Mouse (Mus musculus): ENCODE measurements at regions not wholly inside any gene's neighbourhood (a gene's known extent, or its start where the extent isn't known, plus 50 kb on each side); places are given as distances from the start of the nearest gene placed in this dataset.

DNA sequence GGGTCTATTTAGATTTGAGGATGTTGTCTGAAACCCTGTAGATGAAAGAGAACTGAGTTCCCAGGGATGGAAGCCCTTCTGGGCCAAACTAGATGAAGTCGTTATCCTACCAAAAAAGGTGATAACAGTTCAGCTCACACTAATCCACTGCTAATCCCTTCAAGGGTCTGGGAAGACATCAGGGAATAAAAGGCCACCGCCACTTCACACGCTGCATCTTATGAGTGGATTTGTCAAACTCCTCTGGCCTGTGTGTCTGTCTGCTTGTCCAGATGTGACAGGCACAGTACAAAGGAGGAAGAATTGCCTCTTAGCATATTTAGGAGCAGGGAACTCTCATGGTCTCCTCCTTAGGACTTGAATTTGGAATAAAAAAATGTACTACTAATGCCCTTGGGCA lies 171.2 kb upstream of the Tshz3 start:
- no peaks in the 10 kb centered on the region for H3K4me1 ChIP-seq (replicated peaks; ENCODE audit: control insufficient read depth, insufficient read depth, low read length)
- H3K27ac ChIP-seq (ENCODE audit: low read depth, low read length), result no peak overlapping the region
- H3K9ac ChIP-seq (ENCODE audit: low read depth, low read length), result no peak overlapping the region
- H3K4me3 ChIP-seq (ENCODE audit: low read depth, low read length), result no peak overlapping the region
- 59% methylated on average over 3 of the region's 3 CpGs for WGBS
- H3K4me2 ChIP-seq, result no peak overlapping the region
- ATAC-seq (replicated peaks; ENCODE audit: low FRiP score) (no peak), DNase-seq (ENCODE audit: low spot score) (no peak)
- H3K27me3 ChIP-seq (replicated peaks; ENCODE audit: control insufficient read depth, insufficient read depth, low read length), result no peaks in the 10 kb centered on the region
- H3K36me3 ChIP-seq (ENCODE audit: control insufficient read depth, insufficient read depth, low read length), result no peaks in the 10 kb centered on the region
- H3K9me3 ChIP-seq (ENCODE audit: control insufficient read depth, low read length), result no peaks in the 10 kb centered on the region

DNA sequence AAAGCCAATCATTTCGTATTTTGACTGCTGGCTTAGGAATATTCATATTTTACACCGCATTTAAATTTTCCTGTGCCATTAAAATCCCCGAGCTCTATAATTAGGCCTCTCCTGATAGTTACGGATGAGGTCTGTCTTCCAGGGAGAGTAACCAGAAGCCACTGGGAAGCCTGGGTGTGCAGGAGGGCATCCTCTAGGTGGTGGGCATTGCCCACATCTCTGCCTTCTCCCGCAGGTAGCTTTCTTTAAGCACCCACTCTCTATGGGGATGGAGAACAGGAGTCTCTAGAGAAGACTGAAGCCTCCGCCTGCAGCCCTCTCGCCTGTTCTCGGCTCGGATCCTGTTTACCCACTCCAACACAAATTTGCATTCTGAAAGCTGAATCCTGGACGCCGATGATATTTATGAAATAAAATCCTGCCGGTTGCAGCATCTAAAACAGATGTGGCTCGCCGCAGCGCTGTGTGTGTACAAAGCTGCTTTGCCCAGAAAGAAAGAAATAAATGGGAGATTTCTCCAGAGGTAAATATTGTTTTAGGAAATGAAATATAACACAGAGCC lies 168.3 kb upstream of the Tshz3 start:
- ATAC-seq (replicated peaks; ENCODE audit: low FRiP score) (no peak), DNase-seq (ENCODE audit: low spot score) (no peak)
- no peak overlapping the region for H3K4me2 ChIP-seq
- no peaks in the 10 kb centered on the region for H3K4me1 ChIP-seq (replicated peaks; ENCODE audit: control insufficient read depth, insufficient read depth, low read length)
- no peaks in the 10 kb centered on the region for H3K36me3 ChIP-seq (ENCODE audit: control insufficient read depth, insufficient read depth, low read length)
- 82% methylated on average over 15 of the region's 15 CpGs for WGBS
- no peak overlapping the region for H3K9ac ChIP-seq (ENCODE audit: low read depth, low read length)
- no peak overlapping the region for H3K4me3 ChIP-seq (ENCODE audit: low read depth, low read length)
- H3K9me3 ChIP-seq (ENCODE audit: control insufficient read depth, low read length), result no peaks in the 10 kb centered on the region
- no peak overlapping the region for H3K27ac ChIP-seq (ENCODE audit: low read depth, low read length)
- no peaks in the 10 kb centered on the region for H3K27me3 ChIP-seq (replicated peaks; ENCODE audit: control insufficient read depth, insufficient read depth, low read length)

- no peaks in the 10 kb centered on the region for H3K9me3 ChIP-seq (ENCODE audit: control insufficient read depth, low read length)
- no peaks in the 10 kb centered on the region for H3K27me3 ChIP-seq (replicated peaks; ENCODE audit: control insufficient read depth, insufficient read depth, low read length)
- WGBS, result 79% methylated on average over 1 of the region's 1 CpGs
Measured at GRCm38 (mm10) chr7:36531559-36531958, 166.4 kb upstream of the Tshz3 start.

DNA sequence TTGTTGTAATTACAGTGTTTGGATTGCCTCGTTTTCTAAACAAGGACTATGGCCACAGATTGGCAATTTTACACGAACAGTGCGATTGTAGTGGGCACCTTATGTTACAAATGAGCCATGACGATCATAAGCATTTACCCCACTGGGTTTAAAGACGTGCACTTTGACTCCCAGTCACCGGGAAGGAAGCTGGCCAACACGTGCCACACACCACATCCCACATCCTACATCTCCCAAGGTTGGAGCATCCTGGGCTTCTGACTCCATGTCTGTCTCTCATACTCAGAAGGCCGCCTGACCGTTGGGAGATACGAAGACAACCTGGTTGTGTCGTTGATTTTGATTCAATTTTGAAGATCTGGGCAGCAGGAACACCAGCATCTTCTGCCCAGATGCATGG lies 159.8 kb upstream of the Tshz3 start:
- Histone ChIP-seq H3K27me3 (replicated peaks; ENCODE audit: control insufficient read depth, insufficient read depth, low read length) (no peaks in the 10 kb centered on the region), H3K4me2 (no peak overlapping the region), H3K9me3 (ENCODE audit: control insufficient read depth, low read length) (no peaks in the 10 kb centered on the region), H3K4me1 (replicated peaks; ENCODE audit: control insufficient read depth, insufficient read depth, low read length) (no peaks in the 10 kb centered on the region), H3K36me3 (ENCODE audit: control insufficient read depth, insufficient read depth, low read length) (no peaks in the 10 kb centered on the region), H3K4me3 (ENCODE audit: low read depth, low read length) (no peak overlapping the region), H3K27ac (ENCODE audit: low read depth, low read length) (no peak overlapping the region), H3K9ac (ENCODE audit: low read depth, low read length) (no peak overlapping the region)
- DNase-seq (ENCODE audit: low spot score), result no peak
- no peak for ATAC-seq (replicated peaks; ENCODE audit: low FRiP score)
- WGBS, result 83% methylated on average over 11 of the region's 11 CpGs

More at GRCm38 (mm10) chr7:36531559-36531958, 166.4 kb upstream of the Tshz3 start:
- H3K27ac ChIP-seq (ENCODE audit: low read depth, low read length), result no peak overlapping the region
- ATAC-seq (replicated peaks; ENCODE audit: low FRiP score) (no peak), DNase-seq (ENCODE audit: low spot score) (no peak)
- no peak overlapping the region for H3K9ac ChIP-seq (ENCODE audit: low read depth, low read length)
- no peak overlapping the region for H3K4me2 ChIP-seq
- no peaks in the 10 kb centered on the region for H3K36me3 ChIP-seq (ENCODE audit: control insufficient read depth, insufficient read depth, low read length)
- H3K4me3 ChIP-seq (ENCODE audit: low read depth, low read length), result no peak overlapping the region
- H3K4me1 ChIP-seq (replicated peaks; ENCODE audit: control insufficient read depth, insufficient read depth, low read length), result no peaks in the 10 kb centered on the region

DNA sequence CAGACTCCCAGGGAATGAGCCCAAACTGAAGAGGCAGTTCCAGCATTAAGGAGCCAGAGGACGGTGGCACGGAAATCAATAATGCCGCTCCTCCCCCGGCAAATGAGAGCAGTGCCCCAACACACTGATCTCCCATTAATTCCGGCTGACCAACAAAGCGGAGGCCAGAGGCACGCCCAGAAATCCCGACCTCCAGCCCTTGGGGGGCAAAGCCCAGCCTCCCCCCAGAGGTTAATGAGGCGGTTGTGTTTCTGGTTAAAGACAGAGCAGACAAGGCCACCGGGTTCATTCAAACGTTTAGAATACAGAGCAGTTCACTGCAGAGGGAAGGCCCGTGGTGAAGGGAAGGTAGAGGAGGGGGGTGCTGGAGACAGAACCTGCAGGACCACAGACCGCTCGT lies 149.9 kb upstream of the Tshz3 start:
- H3K9me3 ChIP-seq (ENCODE audit: control insufficient read depth, low read length), result no peaks in the 10 kb centered on the region
- H3K27me3 ChIP-seq (replicated peaks; ENCODE audit: control insufficient read depth, insufficient read depth, low read length), result no peaks in the 10 kb centered on the region
- WGBS, result 63% methylated on average over 14 of the region's 14 CpGs
- H3K4me1 ChIP-seq (replicated peaks; ENCODE audit: control insufficient read depth, insufficient read depth, low read length), result no peaks in the 10 kb centered on the region
- H3K27ac ChIP-seq (ENCODE audit: low read depth, low read length), result no peak overlapping the region
- H3K4me3 ChIP-seq (ENCODE audit: low read depth, low read length), result no peak overlapping the region
- ATAC-seq (replicated peaks; ENCODE audit: low FRiP score) (no peak), DNase-seq (ENCODE audit: low spot score) (no peak)
- no peak overlapping the region for H3K9ac ChIP-seq (ENCODE audit: low read depth, low read length)
- H3K4me2 ChIP-seq, result no peak overlapping the region
- no peaks in the 10 kb centered on the region for H3K36me3 ChIP-seq (ENCODE audit: control insufficient read depth, insufficient read depth, low read length)

DNA sequence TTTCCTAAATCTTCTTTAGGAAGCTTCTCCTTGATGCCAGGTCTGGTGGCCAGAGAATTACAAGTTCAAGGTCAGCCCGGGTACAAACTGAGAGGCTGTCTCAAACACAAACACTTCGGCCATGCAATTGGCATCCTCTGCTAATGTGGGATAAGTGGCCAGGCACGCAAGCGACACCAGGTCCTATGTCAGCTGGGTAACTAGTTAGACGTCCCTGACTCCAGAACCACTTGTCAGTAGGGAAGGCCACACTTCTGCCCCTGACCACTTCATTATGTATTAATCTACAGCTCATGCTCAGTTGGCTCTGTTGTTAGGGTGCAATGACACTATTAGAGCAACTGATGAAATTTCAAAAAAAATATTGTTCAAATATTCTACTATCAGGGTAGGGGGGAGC lies 149.5 kb upstream of the Tshz3 start:
- Histone ChIP-seq H3K27ac (ENCODE audit: low read depth, low read length) (no peak overlapping the region), H3K27me3 (replicated peaks; ENCODE audit: control insufficient read depth, insufficient read depth, low read length) (no peaks in the 10 kb centered on the region), H3K4me2 (no peak overlapping the region), H3K9ac (ENCODE audit: low read depth, low read length) (no peak overlapping the region), H3K4me1 (replicated peaks; ENCODE audit: control insufficient read depth, insufficient read depth, low read length) (no peaks in the 10 kb centered on the region), H3K36me3 (ENCODE audit: control insufficient read depth, insufficient read depth, low read length) (no peaks in the 10 kb centered on the region), H3K4me3 (ENCODE audit: low read depth, low read length) (no peak overlapping the region), H3K9me3 (ENCODE audit: control insufficient read depth, low read length) (no peaks in the 10 kb centered on the region)
- 77% methylated on average over 5 of the region's 5 CpGs for WGBS
- ATAC-seq (replicated peaks; ENCODE audit: low FRiP score), result no peak
- no peak for DNase-seq (ENCODE audit: low spot score)

- 82% methylated on average over 2 of the region's 2 CpGs for WGBS
- ATAC-seq (replicated peaks; ENCODE audit: low FRiP score) (no peak), DNase-seq (ENCODE audit: low spot score) (no peak)
- no peak overlapping the region for H3K9ac ChIP-seq (ENCODE audit: low read depth, low read length)
- H3K9me3 ChIP-seq (ENCODE audit: control insufficient read depth, low read length), result no peaks in the 10 kb centered on the region
- no peak overlapping the region for H3K27ac ChIP-seq (ENCODE audit: low read depth, low read length)
- no peak overlapping the region for H3K4me3 ChIP-seq (ENCODE audit: low read depth, low read length)
- no peak overlapping the region for H3K4me2 ChIP-seq
- H3K4me1 ChIP-seq (replicated peaks; ENCODE audit: control insufficient read depth, insufficient read depth, low read length), result no peaks in the 10 kb centered on the region
- no peaks in the 10 kb centered on the region for H3K27me3 ChIP-seq (replicated peaks; ENCODE audit: control insufficient read depth, insufficient read depth, low read length)
- no peaks in the 10 kb centered on the region for H3K36me3 ChIP-seq (ENCODE audit: control insufficient read depth, insufficient read depth, low read length)
Measured at GRCm38 (mm10) chr7:36571061-36571460, 126.9 kb upstream of the Tshz3 start.

DNA sequence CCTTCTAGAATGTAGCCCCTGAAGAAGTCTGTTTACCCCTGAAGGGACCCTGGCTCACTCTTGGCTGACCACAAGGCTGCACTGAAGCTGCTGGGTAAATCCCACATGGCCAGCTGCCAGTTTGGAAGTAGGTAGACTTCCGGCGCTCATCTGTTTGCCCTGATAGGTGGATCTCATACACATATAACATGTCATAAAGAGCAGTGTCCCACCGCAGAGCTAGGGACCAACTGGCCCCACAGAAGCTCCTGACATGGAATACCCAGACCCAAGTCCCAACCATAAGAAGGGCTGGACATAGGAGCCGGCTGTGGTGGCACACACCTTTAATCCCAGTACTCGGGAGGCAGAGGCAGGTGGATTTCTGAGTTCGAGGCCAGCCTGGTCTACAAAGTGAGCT lies 115.8 kb upstream of the Tshz3 start:
- no peaks in the 10 kb centered on the region for H3K4me1 ChIP-seq (replicated peaks; ENCODE audit: control insufficient read depth, insufficient read depth, low read length)
- H3K36me3 ChIP-seq (ENCODE audit: control insufficient read depth, insufficient read depth, low read length), result no peaks in the 10 kb centered on the region
- ATAC-seq (replicated peaks; ENCODE audit: low FRiP score) (no peak), DNase-seq (ENCODE audit: low spot score) (no peak)
- no peaks in the 10 kb centered on the region for H3K9me3 ChIP-seq (ENCODE audit: control insufficient read depth, low read length)
- no peak overlapping the region for H3K27ac ChIP-seq (ENCODE audit: low read depth, low read length)
- 87% methylated on average over 6 of the region's 6 CpGs for WGBS
- no peak overlapping the region for H3K4me3 ChIP-seq (ENCODE audit: low read depth, low read length)
- no peaks in the 10 kb centered on the region for H3K27me3 ChIP-seq (replicated peaks; ENCODE audit: control insufficient read depth, insufficient read depth, low read length)
- no peak overlapping the region for H3K4me2 ChIP-seq
- H3K9ac ChIP-seq (ENCODE audit: low read depth, low read length), result no peak overlapping the region

GRCm38 (mm10) chr7:36585014-36585413 lies 112.9 kb upstream of the Tshz3 start:
- no peak for DNase-seq (ENCODE audit: low spot score)
- Histone ChIP-seq H3K9me3 (ENCODE audit: control insufficient read depth, low read length) (no peaks in the 10 kb centered on the region), H3K36me3 (ENCODE audit: control insufficient read depth, insufficient read depth, low read length) (no peaks in the 10 kb centered on the region), H3K4me3 (ENCODE audit: low read depth, low read length) (no peak overlapping the region), H3K27me3 (replicated peaks; ENCODE audit: control insufficient read depth, insufficient read depth, low read length) (no peaks in the 10 kb centered on the region), H3K4me2 (no peak overlapping the region), H3K27ac (ENCODE audit: low read depth, low read length) (no peak overlapping the region), H3K9ac (ENCODE audit: low read depth, low read length) (no peak overlapping the region), H3K4me1 (replicated peaks; ENCODE audit: control insufficient read depth, insufficient read depth, low read length) (no peaks in the 10 kb centered on the region)
- no peak for ATAC-seq (replicated peaks; ENCODE audit: low FRiP score)
- WGBS, result 62% methylated on average over 1 of the region's 1 CpGs

Measured in liver, embryonic 11.5 days (tissue).